Mouse (Mus musculus): ENCODE data around the gene Ppef2.
A peak's percentile ranks its signal among the peaks of the same experiment; 100 is the strongest.

Gene Ppef2

DNA sequence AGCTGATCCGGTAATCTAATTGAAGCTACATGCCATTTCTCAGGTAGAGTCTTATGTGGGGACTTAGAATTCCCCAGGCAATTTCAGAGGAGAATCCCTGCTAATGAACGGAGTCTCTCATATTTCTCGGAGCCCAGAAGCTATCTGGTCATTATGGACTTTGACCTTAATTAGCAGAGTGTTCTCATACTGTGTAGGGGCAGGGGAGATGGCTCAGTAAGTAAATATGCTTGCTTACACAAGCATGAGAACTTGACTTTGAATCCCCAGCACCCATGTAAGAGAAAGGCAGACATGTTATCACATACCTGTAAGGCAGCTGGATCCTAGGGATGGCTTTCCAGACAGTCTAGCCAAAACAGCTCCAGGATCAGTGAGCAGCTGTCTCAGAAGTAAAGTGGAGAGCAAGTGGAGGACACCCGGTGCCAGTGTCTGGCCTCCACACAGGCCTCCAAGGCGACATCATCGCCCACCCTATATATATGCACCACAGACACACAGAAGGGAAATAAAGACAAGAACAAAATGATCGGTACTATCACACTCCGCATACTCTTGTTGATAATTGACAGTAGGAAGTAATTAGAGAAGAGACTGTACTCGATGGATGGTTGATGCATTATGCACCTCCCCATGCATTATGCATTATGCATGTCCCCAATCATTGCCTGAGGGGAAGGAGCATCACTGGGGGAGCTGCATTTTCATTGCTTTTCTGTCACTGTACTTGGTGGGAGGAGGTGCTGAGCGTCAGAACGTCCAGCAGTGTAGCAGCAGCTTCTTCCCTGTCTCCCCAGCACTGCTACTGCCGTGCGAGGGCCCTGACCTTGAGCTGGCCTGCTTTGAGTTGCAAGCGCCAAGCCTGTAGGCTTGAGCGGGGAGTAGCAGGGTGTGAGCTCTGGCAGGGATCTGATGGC lies 58.9 kb downstream of the Ppef2 start:
- DNase-seq (ENCODE audit: low read depth, low spot score) = no peak

DNA sequence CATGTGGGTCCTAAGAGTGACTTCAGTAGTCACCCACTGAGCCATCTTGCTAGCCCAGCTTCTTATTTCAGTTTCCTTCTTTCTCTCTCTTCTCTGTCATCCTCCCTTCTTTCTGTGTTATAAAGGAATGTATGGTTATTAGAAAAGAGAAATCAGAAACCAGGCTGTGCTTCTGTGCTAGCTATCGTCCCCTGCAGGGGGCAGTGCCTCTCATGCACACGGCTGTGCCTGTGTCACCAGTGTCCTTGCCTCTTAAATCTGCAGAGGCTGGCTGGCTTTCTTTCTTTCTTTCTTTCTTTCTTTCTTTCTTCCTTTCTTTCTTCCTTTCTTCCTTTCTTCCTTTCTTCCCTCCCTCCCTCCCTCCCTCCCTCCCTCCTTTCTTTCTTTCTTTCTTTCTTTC lies 60.4 kb downstream of the Ppef2 start:
- DNase-seq (ENCODE audit: low read depth, low spot score) = peak; percentile 26

DNA sequence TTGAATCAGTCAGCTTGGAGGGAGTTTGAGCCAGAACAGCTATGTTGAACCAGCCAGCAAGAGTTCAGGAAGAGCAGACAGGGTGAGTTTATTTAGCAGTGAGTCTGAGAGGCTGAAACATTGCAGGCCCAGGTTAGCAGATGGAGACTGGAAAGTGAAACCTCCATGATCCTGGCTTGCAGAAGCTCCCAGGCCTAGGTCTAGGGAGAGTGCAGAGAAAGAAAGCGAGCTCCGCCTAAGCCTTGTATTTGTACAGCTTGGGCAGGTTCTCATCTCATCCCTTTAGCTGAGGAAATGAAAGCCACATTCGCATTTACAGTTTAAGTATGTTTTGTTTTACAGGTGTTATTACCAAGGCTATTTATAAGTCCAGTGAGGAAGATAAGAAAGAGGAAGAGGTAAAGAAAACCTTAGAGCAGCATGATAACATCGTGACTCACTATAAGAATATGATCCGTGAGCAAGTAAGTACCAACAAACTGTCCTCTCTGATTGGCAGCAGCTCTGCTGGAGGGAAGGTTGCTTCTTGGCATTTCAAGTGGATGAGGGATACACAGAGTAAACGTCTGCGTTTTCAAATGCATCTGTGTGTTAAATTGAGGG lies 67.1 kb downstream of the Ppef2 start:
- peak; percentile 80 for DNase-seq (ENCODE audit: low read depth, low spot score)

DNA sequence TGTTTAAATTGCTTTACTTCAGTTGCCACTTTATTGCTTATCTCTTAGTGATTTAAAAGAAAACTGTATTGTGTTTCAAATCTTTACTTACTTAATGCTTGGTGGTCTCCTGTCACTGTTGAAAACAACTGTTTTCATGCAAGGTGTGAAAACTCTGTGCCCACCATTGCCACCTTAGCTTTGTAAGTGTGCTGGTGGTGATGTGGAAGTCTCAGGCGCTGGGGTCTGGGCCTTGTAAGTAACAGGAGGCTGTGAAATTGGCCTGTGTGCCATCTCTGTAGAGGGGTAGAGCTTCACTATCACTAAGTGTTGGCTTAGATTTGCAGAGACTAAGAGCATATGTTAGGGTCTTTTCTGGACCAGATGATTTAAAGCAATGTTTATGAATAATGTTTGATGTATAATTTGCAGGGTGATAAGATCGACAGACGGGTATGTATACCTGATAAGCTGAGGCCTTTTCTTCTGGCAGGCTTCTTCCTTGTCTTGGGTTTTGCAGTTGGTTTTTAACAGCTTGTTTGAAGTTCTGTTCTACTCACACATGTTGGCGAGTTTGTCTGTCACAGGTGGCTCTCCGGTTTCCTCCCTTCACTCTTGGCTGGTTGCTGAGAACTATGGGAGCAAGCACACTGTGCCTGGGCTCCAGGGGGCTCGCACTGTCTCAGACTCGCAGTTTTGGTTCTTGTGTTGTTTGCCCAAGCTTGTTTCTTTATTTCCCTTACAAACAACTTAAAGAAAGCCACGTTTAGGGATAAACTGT lies 72.8 kb downstream of the Ppef2 start:
- peak; percentile 13 for DNase-seq (ENCODE audit: low read depth, low spot score)

Data from A20 (cell line).